24 mouse cellular contexts compared by ENCODE assay signal in the genomic region with DNA sequence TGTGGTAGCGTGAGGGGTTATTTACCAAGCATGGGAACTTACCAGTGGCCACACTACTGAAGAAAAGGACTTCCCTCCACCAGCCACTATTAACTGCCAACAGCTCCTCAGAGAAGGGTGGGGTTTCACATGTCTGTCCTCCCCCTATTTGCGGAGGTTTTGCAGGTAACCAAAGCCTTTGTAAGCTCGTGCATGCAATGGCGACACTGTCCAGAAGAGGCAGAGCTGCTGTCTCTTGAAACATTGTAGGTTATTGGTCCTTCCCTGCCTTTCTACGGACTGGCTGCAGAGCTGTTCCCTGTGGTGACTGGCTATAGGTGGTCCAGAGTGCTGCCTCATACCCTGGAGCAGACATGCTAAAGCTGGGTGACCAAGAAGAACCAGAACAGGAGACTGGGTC. TPM values are rescaled to one million over a fixed set of nuclear protein-coding genes. Genes with fewer than 3 reads are reported as not detected.
DNase-seq lines count a peak whose midpoint lies in the region; ATAC-seq and TF ChIP-seq lines count a peak whose summit lies in the region.
"Had no signal": no experiment of that assay in that cellular context is flagged by ENCODE, and none has a peak within 500 bp of the region (broad histone marks: within the 10 kb centered on the region; RNA-seq: fewer than 3 reads in every experiment).

No protein-coding gene starts in this region.

- H3K4me3 ChIP-seq in forebrain, postnatal 0 days (ENCODE audit: low read depth, low read length): no peak overlapping the region
- no peak overlapping the region for H3K4me3 ChIP-seq in forebrain, embryonic 10.5 days
- H3K4me3 ChIP-seq in liver, embryonic 14.5 days (ENCODE audit: insufficient read depth in 1 of 2, low read depth in 2 of 2, low read length in 2 of 2): no peak overlapping the region
- H3K4me3 ChIP-seq in stomach, postnatal 0 days (ENCODE audit: low read depth, low read length): no peak overlapping the region
- H3K4me3 ChIP-seq: embryonic facial prominence, embryonic 13.5 days; forebrain, embryonic 13.5 days; heart, embryonic 12.5 days; hindbrain, embryonic 10.5 days; hindbrain, embryonic 15.5 days had no signal

- no peaks in the 10 kb centered on the region for H3K4me1 ChIP-seq in forebrain, postnatal 0 days (ENCODE audit: insufficient read depth)
- peaks cover 22% of the 10 kb centered on the region for H3K4me1 ChIP-seq in forebrain, embryonic 10.5 days
- H3K4me1 ChIP-seq in liver, embryonic 14.5 days (replicated peaks; ENCODE audit: control insufficient read depth in 2 of 2, insufficient read depth in 2 of 2, low read length in 1 of 2): no peaks in the 10 kb centered on the region; a peak in 1 of 4 replicates
- no peaks in the 10 kb centered on the region for H3K4me1 ChIP-seq in stomach, postnatal 0 days (replicated peaks; ENCODE audit: control insufficient read depth, insufficient read depth)
- H3K4me1 ChIP-seq: heart, embryonic 12.5 days had no signal

- no peak for ATAC-seq in forebrain, postnatal 0 days
- no peak for ATAC-seq in liver, embryonic 14.5 days (ENCODE audit: insufficient read depth)
- no peak for ATAC-seq in stomach, postnatal 0 days (ENCODE audit: low FRiP score, low TSS enrichment)
- no peak for ATAC-seq in frontal cortex, adult (ENCODE audit: low TSS enrichment)
- ATAC-seq: activated CD4-positive, CD25-positive, alpha-beta regulatory T cell, adult 4 months; forebrain, embryonic 13.5 days; inflammation-experienced regulatory T-cells, adult 6 months had no signal

- H3K9me3 ChIP-seq in forebrain, postnatal 0 days (ENCODE audit: low read length): no peaks in the 10 kb centered on the region
- H3K9me3 ChIP-seq in forebrain, embryonic 10.5 days: no peaks in the 10 kb centered on the region
- H3K9me3 ChIP-seq in liver, embryonic 14.5 days (ENCODE audit: control insufficient read depth, low read length): no peaks in the 10 kb centered on the region
- no peaks in the 10 kb centered on the region for H3K9me3 ChIP-seq in stomach, postnatal 0 days (ENCODE audit: control insufficient read depth, low read length)
- H3K9me3 ChIP-seq: embryonic facial prominence, embryonic 13.5 days; forebrain, embryonic 13.5 days; G1E; heart, embryonic 12.5 days; hindbrain, embryonic 10.5 days; hindbrain, embryonic 15.5 days had no signal

- H3K4me2 ChIP-seq in forebrain, postnatal 0 days (ENCODE audit: low read depth): no peak overlapping the region
- no peak overlapping the region for H3K4me2 ChIP-seq in liver, embryonic 14.5 days (ENCODE audit: low read depth)
- no peak overlapping the region for H3K4me2 ChIP-seq in stomach, postnatal 0 days (replicated peaks; ENCODE audit: low read depth)
- H3K4me2 ChIP-seq: embryonic facial prominence, embryonic 13.5 days; forebrain, embryonic 13.5 days; heart, embryonic 12.5 days; hindbrain, embryonic 15.5 days had no signal

- TF ChIP-seq CTCF in forebrain, postnatal 0 days (IDR thresholded peaks at IDR 0.05; ENCODE audit: low read depth): peak; percentile 14; the same call in 1 of the 2 replicates
- peak; percentile 15; the same call in 1 of the 2 replicates for TF ChIP-seq CTCF in liver, embryonic 14.5 days (IDR thresholded peaks at IDR 0.05; ENCODE audit: low read depth)
- 0 out of 2 replicates have a peak, but pooled peaks have one; percentile 7 for TF ChIP-seq CTCF in stomach, postnatal 0 days (IDR thresholded peaks at IDR 0.05; ENCODE audit: low read depth)

- TF ChIP-seq EP300 in liver, embryonic 14.5 days (IDR thresholded peaks at IDR 0.05; ENCODE audit: low read depth): no peak
- no peak for TF ChIP-seq EP300 in stomach, postnatal 0 days (optimal IDR thresholded peaks at IDR 0.05)

- 66% methylated on average over 5 of the region's 5 CpGs for WGBS in forebrain, postnatal 0 days
- 58% methylated on average over 5 of the region's 5 CpGs for WGBS in forebrain, embryonic 10.5 days
- WGBS in liver, embryonic 14.5 days (ENCODE audit: insufficient replicate concordance): 73% methylated on average over 5 of the region's 5 CpGs
- WGBS in stomach, postnatal 0 days: 63% methylated on average over 5 of the region's 5 CpGs

- no peaks in the 10 kb centered on the region for H3K27me3 ChIP-seq in forebrain, postnatal 0 days (ENCODE audit: insufficient read depth, low read length)
- H3K27me3 ChIP-seq in forebrain, embryonic 10.5 days (ENCODE audit: poor library complexity, severe bottlenecking): no peaks in the 10 kb centered on the region
- no peaks in the 10 kb centered on the region for H3K27me3 ChIP-seq in liver, embryonic 14.5 days (ENCODE audit: control insufficient read depth, insufficient read depth, low read length)
- no peaks in the 10 kb centered on the region for H3K27me3 ChIP-seq in stomach, postnatal 0 days (ENCODE audit: control insufficient read depth, insufficient read depth, low read length)
- H3K27me3 ChIP-seq: embryonic facial prominence, embryonic 13.5 days; forebrain, embryonic 13.5 days; heart, embryonic 12.5 days; hindbrain, embryonic 15.5 days had no signal

- H3K9ac ChIP-seq in forebrain, postnatal 0 days: no peak overlapping the region
- H3K9ac ChIP-seq in liver, embryonic 14.5 days (replicated peaks): no peak overlapping the region
- H3K9ac ChIP-seq in stomach, postnatal 0 days (ENCODE audit: low read length): no peak overlapping the region
- H3K9ac ChIP-seq: embryonic facial prominence, embryonic 13.5 days; forebrain, embryonic 13.5 days; heart, embryonic 12.5 days; hindbrain, embryonic 15.5 days had no signal

- DNase-seq in forebrain, postnatal 0 days: no peak
- DNase-seq in forebrain, embryonic 10.5 days (ENCODE audit: extremely low spot score, low spot score): no peak
- no peak for DNase-seq in liver, embryonic 14.5 days (ENCODE audit: low read depth in 3 of 3, low spot score in 3 of 3)
- DNase-seq in liver: no peak
- DNase-seq in ZHBTc4 (ENCODE audit: low read depth, low spot score): peak; percentile 78
- DNase-seq in stomach, postnatal 0 days (ENCODE audit: low spot score): no peak
- DNase-seq in gastrocnemius, postnatal 25 days: no peak
- DNase-seq: adrenal gland, postnatal 14 days; B cell, adult 2 months; cerebellum, adult 18-20 months; cerebellum, adult 9-11 months; cerebellum, postnatal 36 days; gastrocnemius, postnatal 14 days had no signal

- H3K27ac ChIP-seq in forebrain, postnatal 0 days (ENCODE audit: low read depth, low read length): no peak overlapping the region
- no peak overlapping the region for H3K27ac ChIP-seq in forebrain, embryonic 10.5 days
- no peak overlapping the region for H3K27ac ChIP-seq in liver, embryonic 14.5 days
- no peak overlapping the region for H3K27ac ChIP-seq in stomach, postnatal 0 days (replicated peaks)
- H3K27ac ChIP-seq: embryonic facial prominence, embryonic 13.5 days; forebrain, embryonic 13.5 days; hindbrain, embryonic 10.5 days; hindbrain, embryonic 15.5 days had no signal

- H3K36me3 ChIP-seq in forebrain, postnatal 0 days (ENCODE audit: insufficient read depth): no peaks in the 10 kb centered on the region
- no peaks in the 10 kb centered on the region for H3K36me3 ChIP-seq in forebrain, embryonic 10.5 days (replicated peaks)
- H3K36me3 ChIP-seq in liver, embryonic 14.5 days (replicated peaks; ENCODE audit: control insufficient read depth, insufficient read depth, low read depth): no peaks in the 10 kb centered on the region
- H3K36me3 ChIP-seq in stomach, postnatal 0 days (ENCODE audit: control insufficient read depth, insufficient read depth, low read length): no peaks in the 10 kb centered on the region
- H3K36me3 ChIP-seq: embryonic facial prominence, embryonic 13.5 days; G1E; heart, embryonic 12.5 days; hindbrain, embryonic 10.5 days; hindbrain, embryonic 15.5 days had no signal

RNA-seq across cellular contexts. Expression of gene Hormad2, which starts 28.2 kb away (rescaled TPM):
- total RNA-seq in forebrain, postnatal 0 days (2014; rRNA removed): not detected in 2 replicates
- polyA plus RNA-seq in forebrain, postnatal 0 days (2015; fragmentation: Nextera tagmentation; extraction: Ambion mirVana): 0.09 TPM in 1 of 2 replicates, not detected in the other
- polyA plus RNA-seq in forebrain, embryonic 10.5 days (2016; fragmentation: Nextera tagmentation; extraction: Ambion mirVana): 0.33 TPM in 1 of 2 replicates, not detected in the other
- 0.11 and 0.32 TPM in 2 replicates for polyA plus RNA-seq in liver, embryonic 14.5 days (2012; rRNA removed)
- polyA plus RNA-seq in liver, embryonic 14.5 days (2014; fragmentation: Nextera tagmentation; extraction: Ambion mirVana): 0.23 and 0.33 TPM in 2 replicates
- polyA plus RNA-seq in stomach, postnatal 0 days (2015; fragmentation: Nextera tagmentation; extraction: Ambion mirVana): 0.11 and 0.51 TPM in 2 replicates
- total RNA-seq in gastrocnemius, postnatal 25 days (2021): not detected
- total RNA-seq: gastrocnemius, postnatal 14 days; heart, adult 8-10 months; heart, postnatal 25 days had no signal
- polyA plus RNA-seq: embryonic facial prominence, embryonic 13.5 days; hindbrain, embryonic 10.5 days; hindbrain, embryonic 15.5 days had no signal
